Mouse (Mus musculus): ENCODE measurements at regions not wholly inside any gene's neighbourhood (a gene's known extent, or its start where the extent isn't known, plus 50 kb on each side); places are given as distances from the start of the nearest gene placed in this dataset.

DNA sequence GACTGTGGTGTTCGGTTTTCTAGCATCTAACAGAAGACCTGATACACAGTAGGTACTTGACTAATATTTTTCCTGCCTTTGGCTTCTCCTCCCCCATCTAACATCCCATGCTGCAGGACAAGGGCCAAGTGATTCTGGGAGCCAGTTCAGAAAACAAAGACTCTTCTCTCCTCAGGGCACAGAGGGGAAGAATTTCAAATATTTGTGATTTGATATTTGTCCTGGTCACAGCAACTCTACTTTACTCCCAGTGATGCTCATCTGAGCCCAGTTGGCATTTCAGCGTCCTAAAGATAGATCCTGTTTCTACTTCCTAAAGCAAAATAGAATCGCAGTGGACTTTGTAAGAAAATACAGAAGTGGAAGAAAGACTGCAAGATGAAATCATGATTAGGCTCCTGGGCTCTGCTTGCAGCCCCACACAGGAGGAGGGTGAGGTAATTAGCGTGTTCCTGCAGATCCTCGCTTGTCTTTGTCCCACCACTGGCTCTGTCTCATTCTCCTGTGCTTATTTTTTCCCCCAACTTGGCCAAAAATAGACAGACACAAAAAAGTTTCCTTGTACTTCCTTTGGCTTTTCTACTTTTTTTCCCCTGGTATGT lies 84.6 kb upstream of the Mkln1 start:
- TF ChIP-seq POLR2A (IDR thresholded peaks at IDR 0.05; ENCODE audit: control insufficient read depth, low read depth, low read length) = no peak
- no peak for TF ChIP-seq CTCF (IDR thresholded peaks at IDR 0.05; ENCODE audit: control insufficient read depth, insufficient read depth, insufficient replicate concordance, low read depth, low read length)
